Mouse (Mus musculus) midbrain, embryonic 13.5 days (tissue): ENCODE results near the gene Angel2. TPM values are rescaled to one million over a fixed set of nuclear protein-coding genes. Genes with fewer than 3 reads are reported as not detected.

Experiments used
- ATAC-seq: fragments of 200-750 bp; cut with Nextera tagmentation; 2 replicates; pipeline ENCODE4 v1.8.0; 2017; ENCODE audit warnings: mild to moderate bottlenecking, moderate TSS enrichment, moderate library complexity
- H3K27ac ChIP-seq: fragments of 300-500 bp; sonication (generic); 2 replicates; pipeline ENCODE4 v1.5.1; 2015; ENCODE audit warnings: inconsistent platforms, mild to moderate bottlenecking, moderate library complexity
- H3K27me3 ChIP-seq: fragments of 300-500 bp; sonication (generic); 2 replicates; pipeline ENCODE4 v1.6.1; 2015; ENCODE audit warnings: mild to moderate bottlenecking, inconsistent platforms
- H3K36me3 ChIP-seq: fragments of 300-500 bp; sonication (generic); 2 replicates; pipeline ENCODE4 v1.6.1; 2015; ENCODE audit warnings: mild to moderate bottlenecking, inconsistent platforms
- H3K4me1 ChIP-seq: fragments of 300-500 bp; sonication (generic); replicated peaks from 2 replicates; pipeline ENCODE4 v1.6.1; 2015; ENCODE audit warnings: inconsistent platforms
- H3K4me2 ChIP-seq: fragments of 300-500 bp; sonication (generic); replicated peaks from 2 replicates; pipeline ENCODE4 v1.6.1; 2015; ENCODE audit warnings: moderate library complexity, mild to moderate bottlenecking, inconsistent platforms
- H3K4me3 ChIP-seq: fragments of 300-500 bp; sonication (generic); replicated peaks from 2 replicates; pipeline ENCODE4 v1.5.1; 2015; ENCODE audit warnings: mild to moderate bottlenecking, inconsistent platforms
- H3K9ac ChIP-seq: fragments of 300-500 bp; sonication (generic); replicated peaks from 2 replicates; pipeline ENCODE4 v1.6.1; 2015; ENCODE audit warnings: mild to moderate bottlenecking, inconsistent platforms
- H3K9me3 ChIP-seq: fragments of 300-500 bp; sonication (generic); 2 replicates; pipeline ENCODE4 v1.6.1; 2016; ENCODE audit warnings: mild to moderate bottlenecking, inconsistent platforms
- WGBS: fragments of 180-500 bp; shearing (Covaris S2); methylation state at CpG from one replicate; pipeline ENCODE4 v1.1.7; 2015; 5-methylcytosine and 5-hydroxymethylcytosine counted together
- polyA plus RNA-seq: library from polyadenylated mRNA; unstranded; fragments of >200 nt; fragmentation: Nextera tagmentation; extraction: Ambion mirVana; gene quantifications from 2 replicates; pipeline ENCODE4 v1.2.1, GENCODE M21; 2015

Gene Angel2
- polyA plus RNA-seq, 1 experiment from 2014 or later = 57.7 TPM

- WGBS = 77% methylated on average over 7 of the region's 7 CpGs
- H3K4me1 ChIP-seq = peaks cover 35% of the 10 kb centered on the region
- H3K27me3 ChIP-seq = no peaks in the 10 kb centered on the region
- no peak overlapping the region for H3K27ac ChIP-seq
- no peaks in the 10 kb centered on the region for H3K9me3 ChIP-seq
- H3K4me3 ChIP-seq = no peak overlapping the region
- H3K9ac ChIP-seq = no peak overlapping the region
- ATAC-seq = no peak
- H3K36me3 ChIP-seq = peaks cover 74% of the 10 kb centered on the region
- H3K4me2 ChIP-seq = no peak overlapping the region
These were observed 47.8 kb downstream of the Angel2 start for GRCm38 (mm10) chr1:190972612-190973192.

- H3K4me2 ChIP-seq = no peak overlapping the region
- no peak for ATAC-seq
- WGBS = 94% methylated on average over 8 of the region's 8 CpGs
- no peaks in the 10 kb centered on the region for H3K27me3 ChIP-seq
- H3K9me3 ChIP-seq = no peaks in the 10 kb centered on the region
- H3K36me3 ChIP-seq = peaks cover 61% of the 10 kb centered on the region
- H3K9ac ChIP-seq = no peak overlapping the region
- H3K4me1 ChIP-seq = peaks cover 38% of the 10 kb centered on the region
- H3K27ac ChIP-seq = no peak overlapping the region
- H3K4me3 ChIP-seq = no peak overlapping the region
These were observed 49.3 kb downstream of the Angel2 start for GRCm38 (mm10) chr1:190974191-190974590.

- H3K27me3 ChIP-seq = no peaks in the 10 kb centered on the region
- H3K27ac ChIP-seq = no peak overlapping the region
- peaks cover 55% of the 10 kb centered on the region for H3K36me3 ChIP-seq
- no peaks in the 10 kb centered on the region for H3K9me3 ChIP-seq
- H3K9ac ChIP-seq = no peak overlapping the region
- WGBS = 85% methylated on average over 1 of the region's 1 CpGs
- ATAC-seq = no peak
- H3K4me1 ChIP-seq = peaks cover 38% of the 10 kb centered on the region
- H3K4me3 ChIP-seq = no peak overlapping the region
- no peak overlapping the region for H3K4me2 ChIP-seq
These were observed 49.9 kb downstream of the Angel2 start for GRCm38 (mm10) chr1:190974833-190975232.

GRCm38 (mm10) chr1:190976887-190977573 is 52.1 kb downstream of the Angel2 start:
- WGBS = 54% methylated on average over 11 of the region's 11 CpGs
- H3K9me3 ChIP-seq = no peaks in the 10 kb centered on the region
- H3K27me3 ChIP-seq = no peaks in the 10 kb centered on the region; the same call in 1 of the 2 replicates
- H3K36me3 ChIP-seq = peaks cover 35% of the 10 kb centered on the region
- peak overlapping the region; percentile 86 for H3K4me3 ChIP-seq
- H3K27ac ChIP-seq = peak overlapping the region; percentile 51; the same call in 1 of the 2 replicates
- peak overlapping the region; percentile 93 for H3K4me2 ChIP-seq
- H3K4me1 ChIP-seq = peaks cover 38% of the 10 kb centered on the region
- no peak for ATAC-seq
- H3K9ac ChIP-seq = peak overlapping the region; percentile 98

GRCm38 (mm10) chr1:190978001-190978400 is 53.1 kb downstream of the Angel2 start:
- WGBS = under 1% methylated on average over 20 of the region's 22 CpGs
- peak; percentile 16 for ATAC-seq
- H3K27me3 ChIP-seq = no peaks in the 10 kb centered on the region; the same call in 1 of the 2 replicates
- peak overlapping the region; percentile 86 for H3K4me3 ChIP-seq
- peaks cover 25% of the 10 kb centered on the region for H3K36me3 ChIP-seq
- H3K9me3 ChIP-seq = no peaks in the 10 kb centered on the region
- peak overlapping the region; percentile 93 for H3K4me2 ChIP-seq
- peak overlapping the region; percentile 97 for H3K27ac ChIP-seq
- peaks cover 38% of the 10 kb centered on the region for H3K4me1 ChIP-seq
- H3K9ac ChIP-seq = peak overlapping the region; percentile 98

GRCm38 (mm10) chr1:190978511-190979073 is 53.7 kb downstream of the Angel2 start:
- H3K4me1 ChIP-seq = peaks cover 38% of the 10 kb centered on the region
- ATAC-seq = peak; percentile 82
- H3K9ac ChIP-seq = peak overlapping the region; percentile 98
- H3K27me3 ChIP-seq = no peaks in the 10 kb centered on the region; the same call in 1 of the 2 replicates
- H3K27ac ChIP-seq = peak overlapping the region; percentile 97
- peak overlapping the region; percentile 86 for H3K4me3 ChIP-seq
- H3K9me3 ChIP-seq = no peaks in the 10 kb centered on the region
- peak overlapping the region; percentile 93 for H3K4me2 ChIP-seq
- WGBS = under 1% methylated on average over 46 of the region's 46 CpGs
- peaks cover 19% of the 10 kb centered on the region for H3K36me3 ChIP-seq

- peak within 1 kb of the TSS; percentile 86 for H3K4me3 ChIP-seq
- H3K9me3 ChIP-seq = no peaks in the 10 kb centered on the region
- H3K4me1 ChIP-seq = peaks cover 38% of the 10 kb centered on the region
- ATAC-seq = peak; percentile 99
- 0% methylated on average over 38 of the region's 38 CpGs for WGBS
- H3K36me3 ChIP-seq = peaks cover 14% of the 10 kb centered on the region
- H3K9ac ChIP-seq = peak within 1 kb of the TSS; percentile 98
- H3K27me3 ChIP-seq = no peaks in the 10 kb centered on the region; the same call in 1 of the 2 replicates
- H3K27ac ChIP-seq = peak within 1 kb of the TSS; percentile 97
- H3K4me2 ChIP-seq = peak within 1 kb of the TSS; percentile 93
These were observed 54.2 kb downstream of the Angel2 start, which contains the start of gene Vash2 for GRCm38 (mm10) chr1:190979100-190979563. Gene Vash2, minus strand, starts transcription at chr1:190979296.

- H3K27ac ChIP-seq = no peak overlapping the region
- 73% methylated on average over 1 of the region's 1 CpGs for WGBS
- no peak overlapping the region for H3K4me3 ChIP-seq
- no peak overlapping the region for H3K9ac ChIP-seq
- no peaks in the 10 kb centered on the region for H3K9me3 ChIP-seq
- peaks cover under 1% of the 10 kb centered on the region; the same call in 1 of the 2 replicates for H3K36me3 ChIP-seq
- peaks cover 25% of the 10 kb centered on the region for H3K4me1 ChIP-seq
- no peaks in the 10 kb centered on the region; the same call in 1 of the 2 replicates for H3K27me3 ChIP-seq
- no peak for ATAC-seq
- H3K4me2 ChIP-seq = no peak overlapping the region
These were observed 55.6 kb downstream of the Angel2 start for GRCm38 (mm10) chr1:190980470-190980869.

GRCm38 (mm10) chr1:190981412-190981811 is 56.5 kb downstream of the Angel2 start:
- no peaks in the 10 kb centered on the region; the same call in 1 of the 2 replicates for H3K27me3 ChIP-seq
- H3K9ac ChIP-seq = no peak overlapping the region
- ATAC-seq = no peak
- H3K36me3 ChIP-seq = no peaks in the 10 kb centered on the region
- no peaks in the 10 kb centered on the region for H3K9me3 ChIP-seq
- no peak overlapping the region for H3K4me3 ChIP-seq
- WGBS = 77% methylated on average over 4 of the region's 4 CpGs
- H3K27ac ChIP-seq = no peak overlapping the region
- no peak overlapping the region for H3K4me2 ChIP-seq
- peaks cover 16% of the 10 kb centered on the region for H3K4me1 ChIP-seq

- ATAC-seq = no peak
- Histone ChIP-seq H3K36me3 (no peaks in the 10 kb centered on the region), H3K4me3 (no peak overlapping the region), H3K9ac (no peak overlapping the region), H3K4me1 (no peaks in the 10 kb centered on the region), H3K4me2 (no peak overlapping the region), H3K27ac (no peak overlapping the region), H3K9me3 (no peaks in the 10 kb centered on the region), H3K27me3 (no peaks in the 10 kb centered on the region)
- WGBS = 82% methylated on average over 9 of the region's 9 CpGs
These were observed 64.6 kb downstream of the Angel2 start for GRCm38 (mm10) chr1:190989437-190990082.

- no peak for ATAC-seq
- H3K4me2 ChIP-seq = no peak overlapping the region
- 0 out of 2 replicates have a peak, but pooled peaks cover 5% of the 10 kb centered on the region for H3K36me3 ChIP-seq
- H3K27me3 ChIP-seq = no peaks in the 10 kb centered on the region
- no peak overlapping the region for H3K9ac ChIP-seq
- 0 out of 2 replicates have a peak, but pooled peaks cover 3% of the 10 kb centered on the region for H3K4me1 ChIP-seq
- no peak overlapping the region for H3K27ac ChIP-seq
- 69% methylated on average over 7 of the region's 7 CpGs for WGBS
- H3K9me3 ChIP-seq = peaks cover 6% of the 10 kb centered on the region
- no peak overlapping the region for H3K4me3 ChIP-seq
These were observed 70.6 kb downstream of the Angel2 start for GRCm38 (mm10) chr1:190995548-190995947.
